Mouse (Mus musculus): ENCODE measurements around the gene Gadl1. TPM values are rescaled to one million over a fixed set of nuclear protein-coding genes. Genes with fewer than 3 reads are reported as not detected.

Gadl1 gene
- polyA plus RNA-seq, 1 experiment: not detected

DNA sequence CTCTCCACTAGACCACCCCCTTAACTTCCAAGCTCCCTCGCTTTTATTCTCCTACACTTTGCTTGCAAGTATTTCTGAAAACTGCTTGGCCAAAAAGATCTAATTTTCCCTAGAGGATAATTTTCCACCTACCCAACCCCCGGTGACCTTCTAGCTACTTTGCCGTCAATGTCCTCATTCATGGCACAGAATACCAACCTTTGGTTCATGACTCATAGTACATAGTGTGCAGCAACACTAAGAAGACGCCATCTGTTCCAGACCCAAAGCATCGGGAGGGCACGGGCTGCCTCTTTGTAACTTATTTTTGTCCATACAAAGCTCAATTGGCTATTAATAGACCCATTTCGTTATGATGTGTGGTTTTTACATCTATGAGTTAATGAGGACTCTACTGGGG, 55.8 kb downstream of the Gadl1 start:
- peaks cover 2% of the 10 kb centered on the region for H3K27me3 ChIP-seq (replicated peaks)
- H3K36me3 ChIP-seq (replicated peaks; ENCODE audit: low read length): no peaks in the 10 kb centered on the region
- no peaks in the 10 kb centered on the region for H3K4me1 ChIP-seq
- no peak for TF ChIP-seq GATA1 (IDR thresholded peaks at IDR 0.05; ENCODE audit: borderline replicate concordance, low read length)
- no peak for TF ChIP-seq FLI1 (IDR thresholded peaks at IDR 0.05; ENCODE audit: low read length)
- H3K9me3 ChIP-seq: peaks cover 5% of the 10 kb centered on the region
- no peak overlapping the region for H3K4me3 ChIP-seq (replicated peaks)

DNA sequence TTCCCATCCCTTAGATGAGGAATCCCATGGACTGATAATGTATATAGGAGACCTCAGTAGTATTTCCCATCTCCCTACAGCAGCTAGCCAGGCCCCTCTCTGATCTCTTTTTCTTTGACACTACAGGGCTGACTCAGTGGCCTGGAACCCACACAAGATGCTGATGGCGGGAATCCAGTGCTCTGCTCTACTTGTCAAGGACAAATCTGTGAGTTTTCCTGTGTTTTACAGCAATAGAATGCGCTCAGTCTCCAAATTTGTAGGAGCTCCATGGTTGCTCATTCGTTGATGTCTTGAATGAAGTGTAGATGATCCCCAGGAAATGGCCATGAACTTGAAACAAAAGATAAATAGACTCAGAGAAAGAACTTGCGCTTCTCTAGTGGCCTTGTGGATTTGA, 56.9 kb downstream of the Gadl1 start:
- no peaks in the 10 kb centered on the region for H3K4me1 ChIP-seq
- no peak for TF ChIP-seq FLI1 (IDR thresholded peaks at IDR 0.05; ENCODE audit: low read length)
- no peak for TF ChIP-seq GATA1 (IDR thresholded peaks at IDR 0.05; ENCODE audit: borderline replicate concordance, low read length)
- H3K9me3 ChIP-seq: peaks cover 5% of the 10 kb centered on the region
- H3K36me3 ChIP-seq (replicated peaks; ENCODE audit: low read length): no peaks in the 10 kb centered on the region
- no peak overlapping the region for H3K4me3 ChIP-seq (replicated peaks)
- peaks cover 2% of the 10 kb centered on the region for H3K27me3 ChIP-seq (replicated peaks)

DNA sequence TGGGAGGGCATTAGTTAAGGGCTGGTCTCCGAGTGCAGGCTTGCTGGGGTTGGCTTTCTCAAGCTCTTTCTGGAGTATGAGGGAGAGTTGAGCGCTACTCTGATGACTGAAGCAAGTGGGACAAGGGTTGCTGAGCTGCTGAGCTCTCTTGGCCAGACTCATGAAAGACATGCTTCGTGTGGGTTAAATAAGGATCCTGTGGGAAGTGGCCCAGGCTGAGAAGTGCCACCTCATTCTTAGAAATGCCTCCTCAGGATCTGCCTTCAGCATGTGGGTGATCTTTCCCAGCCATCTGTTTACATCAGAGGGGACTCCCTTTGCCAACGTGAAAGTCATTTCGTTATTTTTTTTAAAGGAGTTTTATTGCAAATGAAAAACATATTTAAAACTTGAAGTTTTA, 57.5 kb downstream of the Gadl1 start:
- peaks cover 2% of the 10 kb centered on the region for H3K27me3 ChIP-seq (replicated peaks)
- no peak overlapping the region for H3K4me3 ChIP-seq (replicated peaks)
- TF ChIP-seq GATA1 (IDR thresholded peaks at IDR 0.05; ENCODE audit: borderline replicate concordance, low read length): no peak
- TF ChIP-seq FLI1 (IDR thresholded peaks at IDR 0.05; ENCODE audit: low read length): no peak
- no peaks in the 10 kb centered on the region for H3K4me1 ChIP-seq
- no peaks in the 10 kb centered on the region for H3K36me3 ChIP-seq (replicated peaks; ENCODE audit: low read length)
- peaks cover 7% of the 10 kb centered on the region; the same call in 1 of the 2 replicates for H3K9me3 ChIP-seq

DNA sequence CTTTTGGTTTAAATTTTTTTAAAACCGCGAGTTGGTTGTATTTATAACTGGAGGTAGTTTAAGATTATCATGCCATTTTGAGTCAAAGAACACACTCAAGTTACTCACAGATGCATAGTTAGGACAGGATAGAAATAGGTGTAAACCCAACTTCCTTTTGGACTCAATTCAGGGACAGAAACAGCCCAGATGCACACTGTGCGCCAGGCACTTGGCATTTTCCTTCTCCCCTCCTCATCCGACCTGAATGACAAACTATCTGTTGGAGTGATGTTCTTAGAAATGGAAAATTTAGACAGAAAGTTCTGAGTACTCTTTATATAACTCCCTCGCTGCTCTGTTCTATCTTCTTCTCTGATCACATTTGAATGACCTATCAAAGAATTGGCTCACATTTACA, 58.4 kb downstream of the Gadl1 start:
- Histone ChIP-seq H3K9me3 (peaks cover 13% of the 10 kb centered on the region; the same call in 1 of the 2 replicates), H3K4me3 (replicated peaks) (no peak overlapping the region)

DNA sequence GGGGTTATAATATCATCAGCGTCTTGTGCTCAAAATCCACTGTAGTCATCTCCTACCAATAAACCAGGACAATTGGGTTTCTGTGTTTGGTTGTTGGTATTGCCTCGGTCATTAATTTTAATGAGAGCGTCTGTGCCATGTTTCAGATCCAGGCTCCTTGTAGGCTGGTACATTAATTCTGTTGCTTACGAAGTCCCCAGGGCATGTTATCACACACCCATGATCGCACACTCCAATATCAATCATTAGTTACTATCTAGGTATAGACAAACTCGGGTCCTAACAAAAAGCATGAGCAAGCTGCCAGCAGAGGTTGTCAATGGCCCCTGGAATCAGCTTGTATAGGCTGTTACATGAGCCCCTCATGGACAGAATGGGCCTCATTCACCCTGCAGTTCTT, 67.6 kb downstream of the Gadl1 start:
- Histone ChIP-seq H3K27me3 (replicated peaks) (no peaks in the 10 kb centered on the region), H3K4me3 (replicated peaks) (no peak overlapping the region), H3K36me3 (replicated peaks; ENCODE audit: low read length) (no peaks in the 10 kb centered on the region), H3K4me1 (no peaks in the 10 kb centered on the region), H3K9me3 (peaks cover 23% of the 10 kb centered on the region)
- TF ChIP-seq FLI1 (IDR thresholded peaks at IDR 0.05; ENCODE audit: low read length): no peak

More for the DNA sequence above, 58.4 kb downstream of the Gadl1 start:
- TF ChIP-seq GATA1 (IDR thresholded peaks at IDR 0.05; ENCODE audit: borderline replicate concordance, low read length): no peak
- no peak for TF ChIP-seq FLI1 (IDR thresholded peaks at IDR 0.05; ENCODE audit: low read length)
- Histone ChIP-seq H3K4me1 (no peaks in the 10 kb centered on the region), H3K27me3 (replicated peaks) (peaks cover 2% of the 10 kb centered on the region), H3K36me3 (replicated peaks; ENCODE audit: low read length) (no peaks in the 10 kb centered on the region)

DNA sequence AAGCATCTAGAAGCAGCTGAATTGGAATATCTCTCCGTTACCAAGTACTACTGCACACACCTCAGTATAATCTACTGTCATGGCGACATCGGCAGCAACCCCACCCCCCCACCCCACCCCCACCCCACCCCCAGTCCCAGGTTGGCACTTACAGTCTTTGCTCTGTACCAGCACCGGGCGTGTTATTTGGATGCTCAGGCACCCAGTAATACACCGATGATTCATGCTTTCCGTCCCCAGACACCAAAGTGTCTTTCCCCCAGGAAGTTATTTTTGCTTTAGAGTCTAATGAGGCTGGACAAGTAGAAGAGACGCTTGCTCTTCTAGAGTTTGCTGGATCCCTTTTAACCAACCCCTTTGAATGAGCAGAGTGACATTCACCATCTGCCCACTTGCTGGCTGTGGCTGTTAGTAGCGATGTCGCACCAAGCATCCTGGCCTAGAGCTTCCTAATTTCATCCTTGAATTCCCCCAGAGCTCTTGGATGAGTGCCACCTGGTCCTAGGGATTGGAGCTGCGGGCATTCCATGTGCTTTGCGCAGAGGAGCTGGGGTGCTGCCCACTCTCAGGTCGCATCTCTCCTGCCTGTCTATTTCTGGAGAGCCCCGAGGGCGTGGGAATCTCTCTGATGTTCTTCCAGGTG, 68.5 kb downstream of the Gadl1 start:
- Histone ChIP-seq H3K9me3 (peaks cover 19% of the 10 kb centered on the region), H3K27me3 (replicated peaks) (no peaks in the 10 kb centered on the region), H3K4me3 (replicated peaks) (no peak overlapping the region), H3K4me1 (no peaks in the 10 kb centered on the region), H3K36me3 (replicated peaks; ENCODE audit: low read length) (no peaks in the 10 kb centered on the region)
- TF ChIP-seq FLI1 (IDR thresholded peaks at IDR 0.05; ENCODE audit: low read length) (no peak), GATA1 (IDR thresholded peaks at IDR 0.05; ENCODE audit: borderline replicate concordance, low read length) (no peak)

DNA sequence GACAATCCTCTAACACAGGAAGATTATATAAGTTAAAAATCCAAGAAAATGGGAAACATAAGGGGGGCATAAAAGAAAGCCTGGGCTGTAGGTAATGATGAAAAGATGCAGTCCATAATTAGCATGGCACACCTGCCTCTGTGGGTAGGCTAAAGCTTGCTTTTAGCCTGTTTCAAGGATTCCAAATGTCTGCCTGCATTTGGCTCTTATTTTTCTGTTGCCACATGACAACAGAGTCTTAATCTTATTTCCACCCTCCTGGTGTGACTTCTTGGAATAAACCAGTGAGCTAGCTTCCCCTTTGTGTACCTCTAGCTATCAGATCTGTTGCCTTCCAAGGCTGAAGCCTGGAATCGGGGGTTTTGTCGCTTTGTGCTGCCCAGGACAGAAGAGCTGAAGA, 69.2 kb downstream of the Gadl1 start:
- H3K36me3 ChIP-seq (replicated peaks; ENCODE audit: low read length): no peaks in the 10 kb centered on the region
- TF ChIP-seq FLI1 (IDR thresholded peaks at IDR 0.05; ENCODE audit: low read length) (no peak), GATA1 (IDR thresholded peaks at IDR 0.05; ENCODE audit: borderline replicate concordance, low read length) (no peak)
- no peaks in the 10 kb centered on the region for H3K4me1 ChIP-seq
- no peak overlapping the region for H3K4me3 ChIP-seq (replicated peaks)
- H3K9me3 ChIP-seq: peaks cover 15% of the 10 kb centered on the region
- no peaks in the 10 kb centered on the region for H3K27me3 ChIP-seq (replicated peaks)

DNA sequence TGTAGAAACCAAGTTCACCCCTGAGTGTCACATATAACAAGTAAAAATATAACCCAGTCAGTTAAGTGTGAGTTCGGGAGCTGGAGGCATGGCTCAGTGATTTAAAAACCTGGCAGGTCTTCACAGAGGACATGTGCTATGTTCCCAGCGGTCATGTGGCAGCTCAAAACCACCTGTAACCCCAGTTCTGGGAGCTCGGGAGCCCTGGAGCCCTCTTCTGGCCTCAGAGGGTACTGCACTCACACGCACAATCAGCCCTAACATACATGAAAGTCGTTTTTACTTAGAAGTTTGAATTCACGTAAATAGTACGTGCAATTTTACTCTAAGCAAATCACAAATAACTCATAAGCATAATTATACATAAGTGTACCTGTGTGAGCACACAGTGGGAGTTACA, 81.4 kb downstream of the Gadl1 start:
- Histone ChIP-seq H3K9me3 (peaks cover 20% of the 10 kb centered on the region), H3K4me3 (replicated peaks) (no peak overlapping the region), H3K36me3 (replicated peaks; ENCODE audit: low read length) (no peaks in the 10 kb centered on the region), H3K27me3 (replicated peaks) (peaks cover 2% of the 10 kb centered on the region), H3K4me1 (no peaks in the 10 kb centered on the region)
- TF ChIP-seq FLI1 (IDR thresholded peaks at IDR 0.05; ENCODE audit: low read length): no peak
- TF ChIP-seq GATA1 (IDR thresholded peaks at IDR 0.05; ENCODE audit: borderline replicate concordance, low read length): no peak

DNA sequence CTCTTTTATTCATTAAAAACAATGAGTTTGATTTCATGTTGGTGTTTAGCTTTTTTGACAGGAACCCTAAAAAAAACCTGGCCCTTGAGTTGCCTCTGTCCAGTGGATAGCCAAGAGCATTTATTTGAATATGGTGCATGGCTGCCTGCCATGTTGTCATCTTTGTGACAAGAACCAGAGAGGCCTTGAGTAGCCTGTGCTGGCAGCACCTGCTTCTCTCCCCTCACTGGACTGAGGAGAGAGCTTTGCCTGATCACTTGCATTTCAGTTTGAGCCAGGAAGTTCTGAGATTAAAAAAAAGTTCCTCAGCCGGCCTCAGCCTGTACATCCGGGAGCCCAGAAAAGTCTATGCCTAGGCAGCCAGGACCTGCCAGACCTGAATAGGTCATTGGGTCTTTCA, 85.5 kb downstream of the Gadl1 start:
- H3K4me3 ChIP-seq (replicated peaks): no peak overlapping the region

DNA sequence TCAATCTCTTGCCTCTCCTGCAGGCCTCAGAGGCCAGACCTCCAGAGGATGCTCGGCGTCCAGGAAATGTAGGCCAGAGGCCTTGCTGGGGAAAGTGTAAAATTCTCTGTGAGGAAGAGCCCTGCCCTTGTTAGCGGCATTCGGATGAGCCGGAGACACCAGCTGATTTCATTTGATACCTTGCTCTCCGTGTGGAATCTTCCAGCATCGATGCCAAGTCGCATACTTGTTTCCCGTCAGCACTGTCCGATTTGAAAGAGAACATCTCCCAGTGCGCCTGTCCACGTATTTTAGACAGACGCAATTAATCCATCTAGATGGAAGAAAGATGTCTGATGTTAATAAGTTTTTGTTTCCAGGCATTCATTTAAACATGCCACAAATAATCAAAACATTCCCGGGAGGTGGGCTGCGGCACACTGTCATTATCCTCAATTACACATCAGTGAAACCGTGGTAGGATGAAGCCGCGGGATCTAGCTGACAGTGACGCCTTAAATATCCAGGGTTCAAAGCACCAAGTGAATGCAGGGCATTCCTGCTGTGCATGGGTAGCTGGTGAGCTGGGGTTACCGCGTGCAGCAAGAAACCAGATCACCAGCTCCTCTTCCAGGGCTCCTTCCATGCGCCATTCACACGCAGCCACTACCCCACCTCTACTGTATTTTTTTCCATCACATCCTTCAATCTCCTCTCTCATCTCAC, 86.8 kb downstream of the Gadl1 start:
- Histone ChIP-seq H3K4me1 (no peaks in the 10 kb centered on the region), H3K27me3 (replicated peaks) (peaks cover 4% of the 10 kb centered on the region), H3K36me3 (replicated peaks; ENCODE audit: low read length) (no peaks in the 10 kb centered on the region), H3K4me3 (replicated peaks) (no peak overlapping the region), H3K9me3 (peaks cover 11% of the 10 kb centered on the region; the same call in 1 of the 2 replicates)
- TF ChIP-seq GATA1 (IDR thresholded peaks at IDR 0.05; ENCODE audit: borderline replicate concordance, low read length) (no peak), FLI1 (IDR thresholded peaks at IDR 0.05; ENCODE audit: low read length) (no peak)

More for the DNA sequence above, 85.5 kb downstream of the Gadl1 start:
- Histone ChIP-seq H3K4me1 (no peaks in the 10 kb centered on the region), H3K36me3 (replicated peaks; ENCODE audit: low read length) (no peaks in the 10 kb centered on the region), H3K27me3 (replicated peaks) (peaks cover 3% of the 10 kb centered on the region), H3K9me3 (peaks cover 12% of the 10 kb centered on the region)
- TF ChIP-seq FLI1 (IDR thresholded peaks at IDR 0.05; ENCODE audit: low read length) (no peak), GATA1 (IDR thresholded peaks at IDR 0.05; ENCODE audit: borderline replicate concordance, low read length) (no peak)
